Mouse (Mus musculus) Muller cell, postnatal 12 days (primary cell): Measurements from ENCODE around the gene Cptp.

Experiments
- DNase-seq: peaks from one replicate; pipeline ENCODE4 v3.0.0-alpha.2; 2015; ENCODE audit errors: inconsistent ontology term

Cptp gene

DNA sequence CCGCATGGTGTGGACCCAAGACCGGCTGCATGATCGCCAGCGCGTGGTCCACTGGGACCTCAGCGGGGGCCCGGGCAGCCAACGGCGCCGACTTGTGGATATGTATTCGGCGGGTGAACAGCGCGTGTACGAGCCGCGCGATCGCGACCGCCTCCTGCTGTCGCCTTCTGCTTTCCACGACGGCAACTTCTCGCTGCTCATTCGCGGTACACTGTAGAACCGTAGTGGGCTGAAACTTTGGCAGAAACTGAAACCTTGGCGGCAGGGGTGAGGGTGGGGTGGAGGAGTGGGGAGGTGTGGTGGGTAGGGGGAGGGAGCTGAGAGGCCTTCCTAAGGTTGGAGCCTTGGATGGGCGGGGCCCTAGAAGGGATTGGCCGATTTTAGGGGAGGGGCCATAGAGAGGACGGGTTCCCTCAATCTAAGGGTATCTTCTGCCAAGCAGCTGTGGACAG lies 28.2 kb downstream of the Cptp start:
- DNase-seq: peak; percentile 77

GRCm38 (mm10) chr4:155840076-155841002 lies 28.9 kb downstream of the Cptp start:
- DNase-seq: peak; percentile 33

GRCm38 (mm10) chr4:155839483-155839910 lies 29.7 kb downstream of the Cptp start, which contains the start of gene Mxra8:
Gene Mxra8 (plus strand): TSS chr4:155839680.
- peak; percentile 98 for DNase-seq

- peak; percentile 64 for DNase-seq
These were observed 30.8 kb downstream of the Cptp start for GRCm38 (mm10) chr4:155838187-155839153.

GRCm38 (mm10) chr4:155837404-155838010 lies 31.7 kb downstream of the Cptp start:
- peak; percentile 96 for DNase-seq

DNA sequence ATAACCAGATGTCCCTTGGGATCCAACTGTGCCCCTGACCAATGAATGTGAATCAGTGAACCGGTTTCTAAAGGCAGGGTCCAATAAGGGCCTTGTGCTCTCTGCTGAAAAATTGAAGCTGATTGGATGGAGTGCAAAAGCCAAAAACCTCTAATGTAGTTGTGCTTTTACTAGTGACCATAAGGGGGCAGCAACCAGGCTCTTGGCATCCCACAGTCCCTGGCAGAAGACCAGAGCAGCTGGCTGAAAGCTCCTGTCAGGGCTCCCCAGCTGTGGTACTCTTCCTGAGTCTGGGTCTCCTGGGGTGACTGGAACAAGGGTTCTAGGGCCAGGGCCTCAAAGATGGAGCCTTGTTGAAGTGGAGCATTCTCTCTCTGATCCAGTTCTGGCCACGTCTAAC lies 35.4 kb downstream of the Cptp start:
- peak; percentile 78 for DNase-seq

GRCm38 (mm10) chr4:155833234-155833633 lies 36.0 kb downstream of the Cptp start:
- DNase-seq: no peak

GRCm38 (mm10) chr4:155832321-155832720 lies 36.9 kb downstream of the Cptp start:
- DNase-seq: no peak

- no peak for DNase-seq
These were observed 37.4 kb downstream of the Cptp start for GRCm38 (mm10) chr4:155831831-155832230.

- DNase-seq: peak; percentile 96
These were observed 38.0 kb downstream of the Cptp start, which contains the start of gene Aurkaip1 for GRCm38 (mm10) chr4:155831205-155831766. Gene Aurkaip1 (plus strand): TSS chr4:155831272.

DNA sequence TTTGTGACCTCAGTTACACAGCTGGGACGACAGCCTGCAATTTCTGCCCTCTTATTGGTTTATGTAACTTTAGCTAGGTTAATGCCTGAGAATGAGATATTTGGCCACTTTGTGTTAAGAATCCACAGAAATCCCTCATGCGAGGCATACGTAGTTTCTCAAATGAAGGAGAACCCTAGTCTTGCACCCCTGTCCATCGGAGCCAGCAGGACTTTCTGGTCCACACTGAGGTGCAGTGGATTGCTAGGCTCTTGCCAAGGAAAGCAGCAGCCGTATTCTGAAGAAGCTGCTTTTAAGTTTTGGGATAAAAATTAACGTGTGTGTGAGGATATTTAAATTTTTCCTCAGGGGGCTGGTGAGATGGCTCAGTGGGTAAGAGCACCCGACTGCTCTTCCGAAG lies 38.6 kb downstream of the Cptp start:
- no peak for DNase-seq

DNA sequence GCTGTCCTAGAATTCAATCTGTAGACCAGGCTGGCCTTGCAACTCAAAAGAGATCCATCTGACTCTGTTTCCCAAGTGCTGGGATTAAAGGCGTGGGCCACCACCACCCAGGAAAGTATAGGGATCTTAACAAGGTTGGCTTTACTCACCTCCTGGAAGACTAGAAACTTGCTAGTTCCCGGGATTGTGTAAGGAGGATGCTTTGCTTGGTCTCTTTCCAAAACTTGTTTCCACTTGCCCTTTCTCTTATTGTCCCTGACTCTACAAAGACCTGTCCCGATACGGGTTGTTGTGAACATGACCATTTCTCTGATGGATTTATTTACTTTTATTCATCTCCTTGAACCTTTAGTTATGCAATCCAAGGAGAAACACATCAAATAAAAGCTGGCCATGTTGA lies 39.4 kb downstream of the Cptp start:
- no peak for DNase-seq

- DNase-seq: no peak
These were observed 45.8 kb downstream of the Cptp start for GRCm38 (mm10) chr4:155823443-155823842.

DNA sequence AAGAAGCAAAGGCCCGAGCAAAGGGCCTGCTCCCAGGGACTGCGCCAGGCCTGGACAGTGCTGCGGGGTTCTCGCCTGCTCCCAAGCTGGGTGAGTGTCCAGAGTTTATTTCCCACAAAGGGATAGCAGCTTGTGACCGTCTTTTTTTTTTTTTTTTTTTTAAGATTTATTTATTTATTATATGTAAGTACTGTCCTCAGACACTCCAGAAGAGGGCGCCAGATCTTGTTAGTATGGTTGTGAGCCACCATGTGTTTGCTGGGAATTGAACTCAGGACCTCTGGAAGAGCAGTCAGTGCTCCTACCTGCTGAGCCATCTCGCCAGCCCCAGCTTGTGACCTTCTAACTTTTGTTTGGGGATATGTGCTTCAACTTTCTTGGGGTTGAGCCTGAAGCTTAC lies 48.2 kb downstream of the Cptp start:
- DNase-seq: no peak

DNA sequence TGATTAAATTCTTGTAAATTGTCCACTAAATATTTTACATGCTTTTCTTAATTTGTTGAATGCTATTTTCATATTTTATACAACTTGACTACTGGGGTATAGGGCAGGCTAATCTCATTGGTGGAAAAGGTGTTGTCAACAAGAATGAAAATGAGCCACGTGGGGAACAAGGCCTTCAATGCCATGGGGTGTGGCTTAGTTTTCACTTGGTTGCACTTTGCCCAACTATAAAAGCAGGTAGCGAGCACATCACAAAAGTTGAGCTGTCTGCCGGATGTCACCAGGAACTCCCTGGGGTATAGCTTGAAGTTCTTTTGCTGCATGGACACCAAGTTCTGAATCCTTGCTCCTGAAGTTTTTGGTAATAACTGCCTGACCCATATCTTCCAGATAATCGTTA lies 51.7 kb downstream of the Cptp start:
- no peak for DNase-seq
